Mouse (Mus musculus): ENCODE results near the gene Trip10. TPM values are rescaled to one million over a fixed set of nuclear protein-coding genes. Genes with fewer than 3 reads are reported as not detected.

The Trip10 gene
- polyA plus RNA-seq, 1 experiment from 2014 or later = 46.9 TPM

DNA sequence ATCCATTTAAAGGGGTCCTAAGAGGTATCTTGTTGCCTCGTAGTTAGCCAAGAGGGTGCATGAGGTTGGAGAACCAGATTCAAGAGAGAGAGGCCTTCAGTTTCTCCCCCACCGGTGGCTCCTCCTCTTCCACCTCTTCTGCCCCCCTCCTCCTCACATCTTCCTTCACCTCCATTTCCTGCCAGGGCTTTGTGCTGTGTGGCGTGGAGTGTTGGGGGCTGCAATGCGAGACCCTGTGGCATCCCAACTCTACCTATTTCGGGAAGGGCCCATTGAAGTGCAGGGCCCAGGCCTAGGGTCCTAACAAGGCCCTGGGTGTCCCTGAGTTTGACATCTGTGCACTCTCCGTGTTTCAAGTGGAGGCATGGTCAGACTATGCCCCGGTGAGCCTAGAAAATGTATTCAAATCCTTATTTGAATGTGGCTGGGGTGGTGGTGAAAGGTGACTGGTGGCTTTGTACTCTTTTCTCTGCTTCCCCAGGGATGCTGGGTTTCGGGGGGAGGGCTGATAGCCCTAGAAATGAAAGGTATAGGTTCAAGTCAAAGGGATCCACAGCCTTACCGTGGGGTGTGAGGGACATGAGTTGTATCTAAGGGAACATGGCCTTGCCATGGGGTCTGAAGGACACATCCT is 30.5 kb downstream of the Trip10 start:
- Histone ChIP-seq H3K36me3 (ENCODE audit: control insufficient read depth, insufficient read depth, low read length) (no peaks in the 10 kb centered on the region), H3K27ac (ENCODE audit: low read length) (no peak overlapping the region), H3K27me3 (ENCODE audit: control insufficient read depth, insufficient read depth, low read length) (peaks cover 3% of the 10 kb centered on the region; the same call in 1 of the 2 replicates), H3K9ac (ENCODE audit: low read length) (no peak overlapping the region), H3K4me1 (ENCODE audit: control insufficient read depth, insufficient read depth, low read length) (peaks cover 10% of the 10 kb centered on the region), H3K9me3 (replicated peaks; ENCODE audit: control insufficient read depth, low read length) (no peaks in the 10 kb centered on the region), H3K4me3 (replicated peaks; ENCODE audit: low read length) (peak overlapping the region; percentile 8), H3K4me2 (ENCODE audit: low read depth, low read length) (no peak overlapping the region)
- no peak for ATAC-seq (ENCODE audit: insufficient read depth, low FRiP score)
- 56% methylated on average over 9 of the region's 9 CpGs for WGBS

DNA sequence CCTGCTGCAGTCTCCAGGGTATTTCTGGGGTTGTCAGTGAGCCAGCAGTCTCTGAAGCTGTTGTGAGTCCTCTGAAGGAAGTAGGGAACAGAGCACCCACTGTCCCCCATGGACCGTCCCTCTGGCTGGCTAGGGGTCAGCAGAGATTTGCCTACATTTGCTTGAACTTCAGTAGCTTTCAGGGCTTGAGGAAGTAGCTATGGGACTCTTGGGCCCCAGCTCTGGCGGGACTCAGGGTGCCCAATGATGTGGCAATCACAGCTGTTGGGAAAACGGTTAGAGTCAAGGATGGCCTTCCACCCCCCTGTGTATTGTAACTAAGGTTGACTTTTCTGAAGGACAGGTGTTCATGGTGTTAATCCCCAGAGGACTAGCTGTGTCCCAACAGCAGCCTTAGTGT is 31.2 kb downstream of the Trip10 start:
- 67% methylated on average over 3 of the region's 3 CpGs for WGBS
- Histone ChIP-seq H3K9ac (ENCODE audit: low read length) (no peak overlapping the region), H3K4me2 (ENCODE audit: low read depth, low read length) (no peak overlapping the region), H3K4me1 (ENCODE audit: control insufficient read depth, insufficient read depth, low read length) (peaks cover 6% of the 10 kb centered on the region), H3K4me3 (replicated peaks; ENCODE audit: low read length) (peak overlapping the region; percentile 4; the same call in 1 of the 2 replicates), H3K36me3 (ENCODE audit: control insufficient read depth, insufficient read depth, low read length) (no peaks in the 10 kb centered on the region), H3K9me3 (replicated peaks; ENCODE audit: control insufficient read depth, low read length) (no peaks in the 10 kb centered on the region), H3K27me3 (ENCODE audit: control insufficient read depth, insufficient read depth, low read length) (peaks cover 3% of the 10 kb centered on the region; the same call in 1 of the 2 replicates), H3K27ac (ENCODE audit: low read length) (no peak overlapping the region)
- no peak for ATAC-seq (ENCODE audit: insufficient read depth, low FRiP score)

DNA sequence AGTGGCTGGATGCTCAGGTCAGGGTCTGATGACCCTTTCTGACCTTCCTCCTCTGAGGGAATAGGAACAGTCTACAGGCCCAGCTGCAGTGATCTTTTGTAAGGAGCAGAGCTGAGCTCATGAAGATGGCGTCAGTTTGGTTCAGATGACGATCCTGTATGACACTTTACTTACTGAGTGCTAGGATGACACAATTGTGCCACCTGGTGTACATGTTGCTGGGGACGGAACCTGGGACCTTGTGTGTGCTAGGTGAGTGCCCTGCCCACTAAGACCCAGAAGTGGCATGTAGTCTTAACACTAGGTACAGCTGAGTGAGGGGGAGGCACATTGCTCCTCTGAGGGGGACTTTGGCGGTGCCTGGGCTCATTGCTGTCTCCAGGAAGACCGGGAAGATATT is 34.7 kb downstream of the Trip10 start:
- no peak overlapping the region for H3K27ac ChIP-seq (ENCODE audit: low read length)
- ATAC-seq (ENCODE audit: insufficient read depth, low FRiP score) = no peak
- H3K27me3 ChIP-seq (ENCODE audit: control insufficient read depth, insufficient read depth, low read length) = no peaks in the 10 kb centered on the region
- H3K36me3 ChIP-seq (ENCODE audit: control insufficient read depth, insufficient read depth, low read length) = no peaks in the 10 kb centered on the region
- H3K4me3 ChIP-seq (replicated peaks; ENCODE audit: low read length) = no peak overlapping the region
- no peak overlapping the region for H3K9ac ChIP-seq (ENCODE audit: low read length)
- WGBS = 70% methylated on average over 5 of the region's 5 CpGs
- H3K9me3 ChIP-seq (replicated peaks; ENCODE audit: control insufficient read depth, low read length) = no peaks in the 10 kb centered on the region
- no peaks in the 10 kb centered on the region for H3K4me1 ChIP-seq (ENCODE audit: control insufficient read depth, insufficient read depth, low read length)
- H3K4me2 ChIP-seq (ENCODE audit: low read depth, low read length) = no peak overlapping the region

DNA sequence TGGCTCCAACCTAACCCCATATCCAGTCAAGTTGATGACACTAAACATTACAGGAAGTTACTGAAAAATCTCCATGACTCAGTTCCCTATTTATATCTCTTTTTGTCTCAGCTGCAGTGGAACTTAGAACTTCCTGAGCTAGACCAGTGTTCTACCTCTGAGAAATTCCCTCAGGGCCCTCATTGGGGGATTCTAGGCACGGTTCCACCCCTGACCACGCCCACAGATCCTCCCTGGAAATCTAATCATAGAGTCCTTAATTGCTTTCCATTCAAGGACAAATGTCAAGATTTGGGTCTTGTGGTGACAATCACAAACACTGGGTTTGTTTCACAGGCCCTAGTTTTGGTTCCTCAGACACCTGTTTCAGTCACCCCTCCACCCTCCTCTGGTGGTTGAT is 35.8 kb downstream of the Trip10 start:
- Histone ChIP-seq H3K4me2 (ENCODE audit: low read depth, low read length) (no peak overlapping the region), H3K9me3 (replicated peaks; ENCODE audit: control insufficient read depth, low read length) (no peaks in the 10 kb centered on the region), H3K9ac (ENCODE audit: low read length) (no peak overlapping the region), H3K36me3 (ENCODE audit: control insufficient read depth, insufficient read depth, low read length) (no peaks in the 10 kb centered on the region), H3K4me1 (ENCODE audit: control insufficient read depth, insufficient read depth, low read length) (no peaks in the 10 kb centered on the region), H3K27ac (ENCODE audit: low read length) (no peak overlapping the region), H3K27me3 (ENCODE audit: control insufficient read depth, insufficient read depth, low read length) (no peaks in the 10 kb centered on the region), H3K4me3 (replicated peaks; ENCODE audit: low read length) (no peak overlapping the region)
- 51% methylated on average over 2 of the region's 2 CpGs for whole genome bisulfite sequencing
- ATAC-seq (ENCODE audit: insufficient read depth, low FRiP score) = no peak

DNA sequence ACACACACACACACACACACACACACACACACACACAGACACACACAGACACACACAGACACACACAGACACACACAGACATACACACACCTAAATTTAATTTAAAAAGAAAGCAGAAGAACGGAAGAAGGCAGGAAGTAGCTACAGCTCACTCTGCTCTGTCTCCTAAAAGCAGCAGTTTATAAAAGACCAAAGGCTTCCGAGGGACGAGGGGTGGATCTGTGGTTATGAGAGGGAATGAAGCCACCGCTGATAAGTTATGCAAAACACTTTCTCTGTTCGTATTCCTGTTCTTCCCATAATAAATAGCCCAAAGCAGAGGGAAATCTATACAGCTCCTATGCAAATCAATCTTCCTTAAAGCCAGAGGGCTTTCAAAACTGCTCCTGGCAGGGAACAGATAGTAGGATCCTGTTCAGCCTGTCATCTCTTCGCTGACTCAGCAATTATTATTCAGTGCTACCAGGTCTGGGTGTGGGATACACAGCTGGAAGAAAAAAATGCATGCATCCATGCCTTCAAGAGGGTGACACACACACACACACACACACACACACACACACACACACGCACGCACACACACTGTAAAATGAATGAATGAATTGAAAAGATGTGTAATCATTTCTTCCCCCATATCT is 37.6 kb downstream of the Trip10 start:
- H3K27ac ChIP-seq (ENCODE audit: low read length) = no peak overlapping the region
- H3K4me2 ChIP-seq (ENCODE audit: low read depth, low read length) = no peak overlapping the region
- no peaks in the 10 kb centered on the region for H3K9me3 ChIP-seq (replicated peaks; ENCODE audit: control insufficient read depth, low read length)
- no peaks in the 10 kb centered on the region for H3K27me3 ChIP-seq (ENCODE audit: control insufficient read depth, insufficient read depth, low read length)
- 58% methylated on average over 8 of the region's 8 CpGs for WGBS
- no peaks in the 10 kb centered on the region for H3K36me3 ChIP-seq (ENCODE audit: control insufficient read depth, insufficient read depth, low read length)
- H3K4me1 ChIP-seq (ENCODE audit: control insufficient read depth, insufficient read depth, low read length) = no peaks in the 10 kb centered on the region
- H3K9ac ChIP-seq (ENCODE audit: low read length) = no peak overlapping the region
- ATAC-seq (ENCODE audit: insufficient read depth, low FRiP score) = no peak
- H3K4me3 ChIP-seq (replicated peaks; ENCODE audit: low read length) = no peak overlapping the region

DNA sequence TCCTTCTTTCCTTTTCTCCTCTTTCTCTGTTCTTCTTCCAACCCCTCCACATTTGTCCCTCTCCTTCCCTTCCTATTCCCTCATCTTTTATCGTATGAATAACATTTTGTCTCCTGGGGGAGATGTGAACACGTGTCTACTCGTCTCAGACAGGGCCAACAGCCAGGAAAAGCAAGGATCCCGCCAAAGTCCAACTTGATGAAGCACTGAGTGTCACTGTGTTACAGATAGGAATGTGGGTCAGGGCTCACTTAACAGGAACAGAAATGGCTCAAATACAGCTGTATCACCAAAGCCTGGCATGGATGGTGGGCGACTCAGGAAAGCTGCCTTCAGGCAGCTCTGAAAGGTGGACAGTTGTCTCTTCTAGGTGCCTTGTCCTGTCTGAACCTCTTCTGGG is 40.0 kb downstream of the Trip10 start:
- no peaks in the 10 kb centered on the region for H3K27me3 ChIP-seq (ENCODE audit: control insufficient read depth, insufficient read depth, low read length)
- ATAC-seq (ENCODE audit: insufficient read depth, low FRiP score) = no peak
- H3K27ac ChIP-seq (ENCODE audit: low read length) = no peak overlapping the region
- H3K4me2 ChIP-seq (ENCODE audit: low read depth, low read length) = no peak overlapping the region
- H3K4me1 ChIP-seq (ENCODE audit: control insufficient read depth, insufficient read depth, low read length) = no peaks in the 10 kb centered on the region
- H3K4me3 ChIP-seq (replicated peaks; ENCODE audit: low read length) = no peak overlapping the region
- 76% methylated on average over 5 of the region's 5 CpGs for WGBS
- no peaks in the 10 kb centered on the region for H3K36me3 ChIP-seq (ENCODE audit: control insufficient read depth, insufficient read depth, low read length)
- 0 out of 2 replicates have a peak, but pooled peaks cover 5% of the 10 kb centered on the region for H3K9me3 ChIP-seq (replicated peaks; ENCODE audit: control insufficient read depth, low read length)
- H3K9ac ChIP-seq (ENCODE audit: low read length) = no peak overlapping the region

DNA sequence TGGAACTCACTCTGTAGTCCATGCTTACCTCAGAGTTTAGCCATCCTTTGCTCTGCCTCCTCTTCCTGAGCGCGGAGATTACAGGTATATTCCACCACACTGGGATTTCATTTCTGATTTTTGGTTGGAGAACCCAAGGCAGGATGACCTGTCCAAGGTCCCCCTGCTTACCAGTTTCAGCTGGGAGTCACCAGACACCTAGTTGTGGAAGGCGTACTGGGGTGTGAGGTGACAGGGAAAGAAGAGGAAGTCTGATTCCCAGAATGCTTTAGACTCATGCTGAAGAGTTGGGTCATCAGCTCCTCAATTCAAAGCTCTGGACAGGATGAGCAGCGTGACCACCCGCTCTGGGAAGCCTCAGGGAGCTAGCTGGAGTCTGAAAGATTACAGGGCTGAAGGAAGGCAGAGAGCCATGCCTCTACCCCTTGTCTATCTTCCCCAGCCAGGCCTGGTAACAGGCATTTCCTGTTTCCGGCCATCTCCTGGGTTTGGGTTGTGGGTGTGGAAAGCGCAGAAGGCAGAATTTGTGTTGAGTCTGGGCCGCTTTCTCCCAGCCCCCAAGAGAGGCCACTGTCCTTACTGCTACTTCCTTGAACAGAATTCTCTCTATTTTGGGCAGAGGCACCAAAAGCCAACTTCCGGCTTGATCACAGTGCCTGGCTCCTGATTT is 40.9 kb downstream of the Trip10 start:
- no peak overlapping the region for H3K9ac ChIP-seq (ENCODE audit: low read length)
- H3K9me3 ChIP-seq (replicated peaks; ENCODE audit: control insufficient read depth, low read length) = 0 out of 2 replicates have a peak, but pooled peaks cover 5% of the 10 kb centered on the region
- H3K27ac ChIP-seq (ENCODE audit: low read length) = 0 out of 2 replicates have a peak overlapping the region, but pooled peaks have one; percentile 8
- ATAC-seq (ENCODE audit: insufficient read depth, low FRiP score) = no peak
- H3K36me3 ChIP-seq (ENCODE audit: control insufficient read depth, insufficient read depth, low read length) = no peaks in the 10 kb centered on the region
- 77% methylated on average over 9 of the region's 9 CpGs for WGBS
- H3K4me2 ChIP-seq (ENCODE audit: low read depth, low read length) = no peak overlapping the region
- H3K27me3 ChIP-seq (ENCODE audit: control insufficient read depth, insufficient read depth, low read length) = no peaks in the 10 kb centered on the region
- no peak overlapping the region for H3K4me3 ChIP-seq (replicated peaks; ENCODE audit: low read length)
- no peaks in the 10 kb centered on the region for H3K4me1 ChIP-seq (ENCODE audit: control insufficient read depth, insufficient read depth, low read length)

DNA sequence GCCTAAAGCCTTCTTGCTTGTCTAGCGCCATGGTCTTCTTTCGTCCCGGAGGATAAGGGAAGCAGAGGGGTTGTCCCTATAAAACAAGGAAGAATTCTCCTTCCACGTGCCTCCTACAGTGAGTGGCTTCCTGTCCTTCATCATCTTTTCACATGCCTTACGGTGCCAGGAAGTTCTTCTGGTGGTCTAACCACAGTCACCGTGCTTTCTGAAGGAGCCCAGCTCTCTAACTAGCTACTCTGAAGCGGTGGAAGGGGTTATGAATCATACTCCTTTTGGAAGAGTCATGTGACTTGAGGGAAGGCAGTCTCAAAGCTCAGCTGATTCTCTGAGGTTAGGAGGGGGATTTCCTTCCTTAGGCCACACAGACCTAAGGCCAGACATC is 41.4 kb downstream of the Trip10 start:
- H3K36me3 ChIP-seq (ENCODE audit: control insufficient read depth, insufficient read depth, low read length) = no peaks in the 10 kb centered on the region
- 0 out of 2 replicates have a peak, but pooled peaks cover 5% of the 10 kb centered on the region for H3K9me3 ChIP-seq (replicated peaks; ENCODE audit: control insufficient read depth, low read length)
- no peak for ATAC-seq (ENCODE audit: insufficient read depth, low FRiP score)
- no peaks in the 10 kb centered on the region for H3K27me3 ChIP-seq (ENCODE audit: control insufficient read depth, insufficient read depth, low read length)
- H3K27ac ChIP-seq (ENCODE audit: low read length) = 0 out of 2 replicates have a peak overlapping the region, but pooled peaks have one; percentile 8
- 81% methylated on average over 7 of the region's 7 CpGs for WGBS
- no peak overlapping the region for H3K4me2 ChIP-seq (ENCODE audit: low read depth, low read length)
- H3K4me3 ChIP-seq (replicated peaks; ENCODE audit: low read length) = no peak overlapping the region
- H3K9ac ChIP-seq (ENCODE audit: low read length) = no peak overlapping the region
- no peaks in the 10 kb centered on the region for H3K4me1 ChIP-seq (ENCODE audit: control insufficient read depth, insufficient read depth, low read length)

DNA sequence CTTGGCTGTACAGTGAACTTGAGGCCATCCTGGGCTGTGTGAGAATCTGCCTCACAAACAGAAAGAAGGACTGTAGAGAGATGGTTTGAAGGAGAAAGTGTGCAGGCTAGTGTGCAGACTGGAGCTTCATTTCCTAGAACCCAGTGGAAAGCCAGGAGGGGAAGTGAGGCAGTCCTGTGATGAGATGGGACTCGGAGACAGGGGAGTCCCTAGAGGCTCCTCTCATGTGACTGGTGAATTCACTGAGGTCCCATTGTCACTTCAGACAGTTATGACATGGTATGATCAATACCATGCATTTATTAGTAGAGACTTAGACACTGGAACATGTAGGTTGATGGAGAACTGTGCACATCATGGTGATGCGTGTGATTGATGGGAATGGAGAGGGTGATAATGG is 43.0 kb downstream of the Trip10 start:
- Histone ChIP-seq H3K4me2 (ENCODE audit: low read depth, low read length) (no peak overlapping the region), H3K4me1 (ENCODE audit: control insufficient read depth, insufficient read depth, low read length) (no peaks in the 10 kb centered on the region), H3K36me3 (ENCODE audit: control insufficient read depth, insufficient read depth, low read length) (no peaks in the 10 kb centered on the region), H3K27me3 (ENCODE audit: control insufficient read depth, insufficient read depth, low read length) (no peaks in the 10 kb centered on the region), H3K9ac (ENCODE audit: low read length) (no peak overlapping the region), H3K4me3 (replicated peaks; ENCODE audit: low read length) (no peak overlapping the region), H3K27ac (ENCODE audit: low read length) (no peak overlapping the region), H3K9me3 (replicated peaks; ENCODE audit: control insufficient read depth, low read length) (0 out of 2 replicates have a peak, but pooled peaks cover 5% of the 10 kb centered on the region)
- no peak for ATAC-seq (ENCODE audit: insufficient read depth, low FRiP score)
- WGBS = 89% methylated on average over 2 of the region's 2 CpGs

Measured in stomach, embryonic 16.5 days (tissue).